Mouse (Mus musculus): ENCODE data around the gene Gm16253.

- TF ChIP-seq CTCF (IDR thresholded peaks at IDR 0.05; ENCODE audit: borderline replicate concordance, extremely low read depth, insufficient read depth, insufficient read length) = no peak
- TF ChIP-seq POLR2A (IDR thresholded peaks at IDR 0.05; ENCODE audit: borderline replicate concordance, extremely low read depth, insufficient read depth, insufficient read length, poor library complexity, severe bottlenecking) = no peak
Measured at GRCm38 (mm10) chr3:96549346-96549745, 27.4 kb upstream of the Gm16253 start.

Measured in brain, embryonic 14.5 days (tissue).